Comparison of ENCODE assay signal across 33 mouse cellular contexts in genomic region chr1:44057805-44058204, GRCm38 (mm10). TPM values are rescaled to one million over a fixed set of nuclear protein-coding genes. Genes with fewer than 3 reads are reported as not detected.
"Had no signal": no experiment of that assay in that cellular context is flagged by ENCODE, and none has a peak within 500 bp of the region (broad histone marks: within the 10 kb centered on the region; RNA-seq: fewer than 3 reads in every experiment).

No protein-coding gene starts in this region.

- ATAC-seq: forebrain, embryonic 13.5 days; forebrain, embryonic 14.5 days; forebrain, embryonic 15.5 days; forebrain, embryonic 16.5 days; forebrain, postnatal 0 days had no signal

- H3K27ac ChIP-seq: embryonic facial prominence, embryonic 10.5 days; embryonic facial prominence, embryonic 12.5 days; embryonic facial prominence, embryonic 13.5 days; embryonic facial prominence, embryonic 15.5 days; forebrain, embryonic 10.5 days; forebrain, embryonic 12.5 days; forebrain, embryonic 13.5 days; forebrain, embryonic 15.5 days; gastrocnemius, adult 2 months; heart, adult 2 months had no signal

- DNase-seq: cerebellum, adult 8-10 months; cerebellum, adult 9-10 months; cerebellum, adult 9-11 months; cerebellum, postnatal 10 days; cerebellum, postnatal 14 days; cerebellum, postnatal 25 days; cerebellum, postnatal 36 days; embryo, embryonic 11 days; forebrain, postnatal 0 days; gastrocnemius, adult 2 months; gastrocnemius, postnatal 10 days; gastrocnemius, postnatal 14 days; gastrocnemius, postnatal 25 days; gastrocnemius, postnatal 36 days; heart, adult 11 months; heart, adult 18-20 months; heart, adult 2 months had no signal

- H3K4me3 ChIP-seq: embryonic facial prominence, embryonic 10.5 days; embryonic facial prominence, embryonic 12.5 days; embryonic facial prominence, embryonic 13.5 days; embryonic facial prominence, embryonic 15.5 days; erythroblast, embryonic 14.5 days; forebrain, embryonic 10.5 days; forebrain, embryonic 12.5 days; forebrain, embryonic 13.5 days; forebrain, embryonic 15.5 days; gastrocnemius, adult 2 months; heart, adult 2 months had no signal

RNA-seq across cellular contexts. Expression of gene Gm8251, which starts 3.9 kb away (rescaled TPM):
- total RNA-seq: gastrocnemius, adult 18-20 months; gastrocnemius, adult 2 months; gastrocnemius, adult 8-10 months; gastrocnemius, postnatal 10 days; gastrocnemius, postnatal 14 days; gastrocnemius, postnatal 25 days; gastrocnemius, postnatal 36 days; gastrocnemius, postnatal 4 days; heart, adult 18-20 months; heart, adult 2 months; heart, adult 8-10 months had no signal

RNA-seq across cellular contexts. Expression of gene Mettl21c, which starts 38.0 kb away (rescaled TPM):
- total RNA-seq: granulocyte monocyte progenitor cell, adult 5-6 weeks; heart, adult 18-20 months; heart, adult 2 months; heart, adult 8-10 months had no signal
